Mouse (Mus musculus) forebrain, embryonic 13.5 days (tissue): ENCODE measurements at regions not wholly inside any gene's neighbourhood (a gene's known extent, or its start where the extent isn't known, plus 50 kb on each side); places are given as distances from the start of the nearest gene placed in this dataset.
"Not testable (repeated sequence)": the region's sequence is repeated elsewhere in the genome, so short reads cannot be mapped to it uniquely, and the experiment has no call there.

ENCODE experiments used
- ATAC-seq: fragments of 200-750 bp; cut with Nextera tagmentation; 2 replicates; pipeline ENCODE4 v1.8.0; 2017
- H3K27ac ChIP-seq: fragments of 300-500 bp; sonication (generic); 2 replicates; pipeline ENCODE4 v1.5.1; 2015; ENCODE audit warnings: inconsistent platforms, mild to moderate bottlenecking, moderate library complexity
- H3K27me3 ChIP-seq: fragments of 300-500 bp; sonication (generic); 2 replicates; pipeline ENCODE4 v1.6.1; 2015; ENCODE audit warnings: mild to moderate bottlenecking, inconsistent platforms
- H3K36me3 ChIP-seq: fragments of 300-500 bp; sonication (generic); 2 replicates; pipeline ENCODE4 v1.6.1; 2015; ENCODE audit warnings: mild to moderate bottlenecking, inconsistent platforms; ENCODE audit not compliant: poor library complexity, severe bottlenecking
- H3K4me1 ChIP-seq: fragments of 300-500 bp; sonication (generic); 2 replicates; pipeline ENCODE4 v1.6.1; 2015; ENCODE audit warnings: inconsistent platforms
- H3K4me2 ChIP-seq: fragments of 300-500 bp; sonication (generic); 2 replicates; pipeline ENCODE4 v1.6.1; 2015; ENCODE audit warnings: inconsistent platforms, mild to moderate bottlenecking, moderate library complexity
- H3K4me3 ChIP-seq: fragments of 300-500 bp; sonication (generic); 2 replicates; pipeline ENCODE4 v1.5.1; 2015; ENCODE audit warnings: mild to moderate bottlenecking, inconsistent platforms
- H3K9ac ChIP-seq: fragments of 300-500 bp; sonication (generic); 2 replicates; pipeline ENCODE4 v1.6.1; 2015; ENCODE audit warnings: mild to moderate bottlenecking, inconsistent platforms
- H3K9me3 ChIP-seq: fragments of 300-500 bp; sonication (generic); replicated peaks from 2 replicates; pipeline ENCODE4 v1.6.1; 2016; ENCODE audit warnings: inconsistent platforms
- WGBS: fragments of 180-500 bp; shearing (Covaris S2); methylation state at CpG from one replicate; pipeline ENCODE4 v1.1.7; 2015; 5-methylcytosine and 5-hydroxymethylcytosine counted together

DNA sequence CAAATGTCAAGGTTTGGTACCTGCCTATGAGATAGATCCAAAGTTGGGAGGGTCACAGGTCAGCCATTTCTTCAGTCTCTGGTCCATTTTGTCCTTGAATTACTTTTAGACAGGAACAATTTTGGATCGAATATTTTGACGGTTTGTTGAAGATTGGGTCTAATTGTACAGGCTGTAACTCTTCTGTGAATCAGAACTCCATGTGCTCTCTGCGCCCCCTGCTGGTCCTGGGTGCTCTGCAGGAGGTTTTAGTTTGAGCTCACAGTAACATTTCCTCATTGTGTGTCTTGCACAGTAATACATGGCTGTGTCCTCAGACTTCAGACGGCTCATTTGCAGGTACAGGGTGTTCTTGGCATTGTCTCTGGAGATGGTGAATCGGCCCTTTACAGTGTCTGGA lies 158.1 kb downstream of the Adam6a start:
- 65% methylated on average over 5 of the region's 5 CpGs for WGBS
- H3K27ac ChIP-seq, H3K4me2 ChIP-seq, H3K9me3 ChIP-seq, ATAC-seq, H3K36me3 ChIP-seq, H3K9ac ChIP-seq, H3K27me3 ChIP-seq, H3K4me1 ChIP-seq, H3K4me3 ChIP-seq: not testable (repeated sequence)

DNA sequence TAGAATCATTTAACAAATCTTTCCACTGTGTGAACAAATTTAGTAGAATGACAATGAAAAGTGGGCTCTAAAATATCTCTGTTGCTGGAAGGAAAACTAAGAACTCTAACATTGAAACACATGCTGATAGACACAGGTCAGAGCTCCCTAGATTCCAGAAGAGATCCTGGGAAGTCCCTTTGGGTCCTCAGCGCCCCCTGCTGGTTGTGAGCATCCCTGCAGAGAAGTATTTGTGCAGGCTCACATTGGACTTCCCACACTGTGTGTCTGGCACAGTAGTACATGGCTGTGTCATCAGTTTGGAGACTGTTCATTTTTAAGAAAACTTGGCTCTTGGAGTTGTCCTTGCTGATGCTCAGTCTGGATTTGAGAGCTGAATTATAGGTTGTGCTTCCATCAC lies 172.7 kb downstream of the Adam6a start:
- not testable (repeated sequence) for H3K27me3 ChIP-seq, H3K4me1 ChIP-seq, H3K36me3 ChIP-seq, H3K4me2 ChIP-seq, H3K27ac ChIP-seq, H3K4me3 ChIP-seq, H3K9ac ChIP-seq, ATAC-seq
- peaks cover 47% of the 10 kb centered on the region for H3K9me3 ChIP-seq
- WGBS, result 8% methylated on average over 1 of the region's 1 CpGs

DNA sequence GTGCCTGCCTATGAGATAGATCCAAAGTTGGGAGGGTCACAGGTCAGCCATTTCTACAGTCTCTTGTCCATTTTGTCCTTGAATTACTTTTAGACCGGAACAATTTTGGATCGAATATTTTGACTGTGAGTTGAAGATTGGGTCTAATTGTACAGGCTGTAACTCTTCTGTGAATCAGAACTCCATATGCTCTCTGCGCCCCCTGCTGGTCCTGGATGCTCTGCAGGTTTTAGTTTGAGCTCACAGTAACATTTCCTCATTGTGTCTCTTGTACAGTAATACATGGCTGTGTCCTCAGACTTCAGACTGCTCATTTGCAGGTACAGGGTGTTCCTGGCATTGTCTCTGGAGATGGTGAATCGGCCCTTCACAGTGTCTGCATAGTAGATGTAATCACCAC lies 192.1 kb downstream of the Adam6a start:
- Histone ChIP-seq H3K4me2 (no peak overlapping the region), H3K4me3 (no peak overlapping the region), H3K27ac (no peak overlapping the region), H3K9ac (no peak overlapping the region), H3K4me1 (no peaks in the 10 kb centered on the region), H3K9me3 (peaks cover 35% of the 10 kb centered on the region), H3K36me3 (no peaks in the 10 kb centered on the region), H3K27me3 (no peaks in the 10 kb centered on the region)
- WGBS, result 65% methylated on average over 4 of the region's 4 CpGs
- no peak for ATAC-seq

DNA sequence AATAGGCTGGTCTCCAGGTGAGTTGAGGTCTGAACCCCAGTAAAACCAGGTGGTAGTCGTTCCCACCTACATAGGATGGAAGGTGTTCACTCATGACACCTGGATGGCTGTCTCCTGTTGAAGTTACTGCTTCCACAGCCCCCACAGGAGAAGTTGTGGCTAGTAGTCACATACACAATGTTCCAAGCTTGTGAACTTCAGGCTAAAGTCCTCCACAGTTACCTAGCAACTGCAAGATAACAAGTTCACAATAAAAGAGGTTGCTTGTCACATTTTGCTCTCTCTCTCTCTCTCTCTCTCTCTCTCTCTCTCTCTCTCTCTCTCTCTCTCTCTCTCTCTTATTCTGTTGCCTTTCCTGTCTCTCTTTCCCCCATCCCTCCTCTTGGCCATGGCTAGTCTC lies 202.6 kb downstream of the Adam6a start:
- H3K27ac ChIP-seq, result no peak overlapping the region
- H3K27me3 ChIP-seq, result no peaks in the 10 kb centered on the region
- peaks cover 30% of the 10 kb centered on the region for H3K9me3 ChIP-seq
- no peaks in the 10 kb centered on the region for H3K36me3 ChIP-seq
- no peak overlapping the region for H3K4me3 ChIP-seq
- no peak overlapping the region for H3K9ac ChIP-seq
- no peak overlapping the region for H3K4me2 ChIP-seq
- WGBS, result 71% methylated on average over 1 of the region's 1 CpGs
- no peaks in the 10 kb centered on the region for H3K4me1 ChIP-seq
- ATAC-seq, result no peak

DNA sequence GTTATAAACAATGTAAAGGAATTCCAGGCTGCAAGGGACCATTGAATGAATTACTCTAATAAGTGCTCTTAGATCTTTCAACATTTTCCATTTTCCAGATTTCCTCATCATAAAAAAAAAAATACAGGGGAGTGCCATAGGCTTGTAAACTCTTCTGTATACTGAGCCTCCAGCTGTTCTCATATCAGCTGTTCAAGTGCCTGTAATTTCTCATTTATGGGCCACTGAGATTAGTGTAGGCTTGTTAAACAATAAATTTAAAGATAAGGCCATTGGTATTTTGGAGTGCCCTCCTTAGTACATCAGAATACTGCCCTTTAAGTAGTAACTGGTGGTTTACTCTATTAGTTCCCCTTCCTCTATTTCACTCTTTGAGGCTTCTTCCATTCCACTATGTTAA lies 204.3 kb downstream of the Adam6a start:
- Histone ChIP-seq H3K4me3 (no peak overlapping the region), H3K9ac (no peak overlapping the region), H3K4me2 (no peak overlapping the region), H3K36me3 (no peaks in the 10 kb centered on the region), H3K27me3 (no peaks in the 10 kb centered on the region), H3K27ac (no peak overlapping the region), H3K9me3 (peaks cover 30% of the 10 kb centered on the region), H3K4me1 (no peaks in the 10 kb centered on the region)
- ATAC-seq, result no peak

DNA sequence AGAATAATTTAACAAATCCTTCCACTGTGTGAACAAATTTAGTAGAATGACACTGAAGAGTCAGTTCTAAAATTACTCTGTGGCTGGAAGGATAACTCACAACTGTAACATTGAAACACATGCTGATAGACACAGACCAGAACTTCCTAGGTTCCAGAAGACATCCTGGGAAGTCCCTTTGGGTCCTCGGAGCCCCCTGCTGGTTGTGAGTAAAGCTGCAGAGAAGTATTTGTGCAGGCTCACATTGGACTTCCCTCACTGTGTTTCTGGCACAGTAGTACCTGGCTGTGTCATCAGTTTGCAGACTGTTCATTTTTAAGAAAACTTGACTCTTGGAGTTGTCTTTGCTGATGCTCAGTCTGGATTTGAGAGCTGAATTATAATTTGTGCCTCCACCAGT lies 225.9 kb downstream of the Adam6a start:
- 46% methylated on average over 1 of the region's 1 CpGs for WGBS
- Histone ChIP-seq H3K4me1 (no peaks in the 10 kb centered on the region), H3K36me3 (no peaks in the 10 kb centered on the region), H3K27ac (no peak overlapping the region), H3K9me3 (peaks cover 45% of the 10 kb centered on the region), H3K4me3 (no peak overlapping the region), H3K9ac (no peak overlapping the region), H3K4me2 (no peak overlapping the region), H3K27me3 (no peaks in the 10 kb centered on the region)
- ATAC-seq, result no peak

DNA sequence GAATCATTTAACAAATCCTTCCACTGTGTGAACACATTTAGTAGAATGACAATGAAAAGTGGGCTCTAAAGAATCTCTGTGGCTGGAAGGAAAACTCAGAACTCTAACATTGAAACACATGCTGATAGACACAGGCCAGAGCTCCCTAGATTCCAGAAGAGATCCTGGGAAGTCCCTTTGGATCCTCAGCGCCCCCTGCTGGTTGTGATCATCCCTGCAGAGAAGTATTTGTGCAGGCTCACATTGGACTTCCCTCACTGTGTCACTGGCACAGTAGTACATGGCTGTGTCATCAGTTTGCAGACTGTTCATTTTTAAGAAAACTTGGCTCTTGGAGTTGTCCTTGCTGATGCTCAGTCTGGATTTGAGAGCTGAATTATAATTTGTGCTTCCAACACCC lies 252.2 kb downstream of the Adam6a start:
- not testable (repeated sequence) for ATAC-seq, H3K27ac ChIP-seq, H3K9ac ChIP-seq, H3K27me3 ChIP-seq, H3K4me2 ChIP-seq, H3K36me3 ChIP-seq, H3K4me3 ChIP-seq, H3K4me1 ChIP-seq
- 0% methylated on average over 1 of the region's 1 CpGs for WGBS
- H3K9me3 ChIP-seq, result peaks cover 39% of the 10 kb centered on the region

DNA sequence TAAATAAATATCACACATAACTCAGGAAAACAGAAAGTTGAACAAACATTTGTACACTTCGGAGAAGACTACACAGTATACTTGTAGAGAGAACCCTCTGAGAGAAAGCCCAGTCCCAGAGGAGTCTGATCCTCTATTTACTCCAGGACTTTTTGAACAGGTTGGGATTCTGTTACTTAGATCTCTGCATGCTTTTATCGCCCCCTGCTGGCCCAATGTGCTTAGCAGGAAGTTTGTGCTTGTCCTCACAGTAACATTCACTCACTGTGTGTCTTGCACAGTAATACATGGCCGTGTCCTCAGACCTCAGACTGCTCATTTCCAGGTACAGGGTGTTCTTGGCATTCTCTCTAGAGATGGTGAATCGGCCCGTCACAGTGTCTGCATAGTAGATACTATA lies 282.7 kb downstream of the Adam6a start:
- H3K9me3 ChIP-seq, result peaks cover 46% of the 10 kb centered on the region
- no peak overlapping the region for H3K4me2 ChIP-seq
- no peaks in the 10 kb centered on the region for H3K27me3 ChIP-seq
- no peak for ATAC-seq
- no peaks in the 10 kb centered on the region for H3K4me1 ChIP-seq
- no peak overlapping the region for H3K27ac ChIP-seq
- WGBS, result 64% methylated on average over 5 of the region's 5 CpGs
- no peak overlapping the region for H3K9ac ChIP-seq
- H3K36me3 ChIP-seq, result no peaks in the 10 kb centered on the region
- H3K4me3 ChIP-seq, result no peak overlapping the region

DNA sequence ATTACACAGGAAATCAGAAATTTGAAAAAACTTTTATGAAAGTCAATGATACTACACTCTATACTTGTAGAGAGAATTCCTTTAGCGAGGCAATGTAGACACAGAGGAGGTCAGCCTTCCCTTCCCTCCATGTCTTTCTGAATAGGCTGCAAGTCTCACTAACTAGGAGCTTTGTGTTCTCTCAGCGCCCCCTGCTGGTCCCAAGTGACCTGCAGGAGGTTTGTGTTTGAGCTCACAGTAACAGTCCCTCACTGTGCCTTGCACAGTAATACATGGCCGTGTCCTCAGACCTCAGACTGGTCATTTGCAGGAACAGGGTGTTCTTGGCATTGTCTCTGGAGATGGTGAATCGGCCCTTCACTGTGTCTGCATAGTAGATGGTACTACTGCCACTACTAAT lies 315.2 kb downstream of the Adam6a start:
- ATAC-seq, result no peak
- H3K36me3 ChIP-seq, result no peaks in the 10 kb centered on the region
- H3K9ac ChIP-seq, result no peak overlapping the region
- H3K4me1 ChIP-seq, result no peaks in the 10 kb centered on the region
- peaks cover 38% of the 10 kb centered on the region for H3K9me3 ChIP-seq
- no peak overlapping the region for H3K4me3 ChIP-seq
- H3K4me2 ChIP-seq, result no peak overlapping the region
- WGBS, result 47% methylated on average over 4 of the region's 4 CpGs
- H3K27ac ChIP-seq, result no peak overlapping the region
- no peaks in the 10 kb centered on the region for H3K27me3 ChIP-seq

DNA sequence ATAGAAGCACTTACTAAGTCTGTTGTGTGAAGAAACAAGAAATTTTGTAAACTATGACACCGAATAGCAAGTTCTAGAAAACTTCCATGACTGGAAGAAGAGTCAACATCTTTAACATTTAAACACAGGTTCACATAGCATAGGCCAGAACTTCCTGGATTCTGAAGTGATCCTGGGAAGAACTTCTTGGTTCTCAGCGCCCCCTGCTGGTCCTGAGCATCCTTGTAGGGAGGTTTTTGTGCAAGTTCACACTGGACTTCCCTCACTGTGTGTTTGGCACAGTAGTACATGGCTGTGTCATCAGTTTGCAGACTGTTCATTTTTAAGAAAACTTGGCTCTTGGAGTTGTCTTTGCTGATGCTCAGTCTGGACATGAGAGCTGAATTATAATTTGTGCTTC lies 335.1 kb downstream of the Adam6a start:
- ATAC-seq, result no peak
- Histone ChIP-seq H3K4me3 (no peak overlapping the region), H3K27ac (no peak overlapping the region), H3K4me1 (no peaks in the 10 kb centered on the region), H3K4me2 (no peak overlapping the region), H3K9ac (no peak overlapping the region), H3K9me3 (peaks cover 33% of the 10 kb centered on the region), H3K27me3 (no peaks in the 10 kb centered on the region), H3K36me3 (no peaks in the 10 kb centered on the region)
- 29% methylated on average over 2 of the region's 2 CpGs for WGBS

DNA sequence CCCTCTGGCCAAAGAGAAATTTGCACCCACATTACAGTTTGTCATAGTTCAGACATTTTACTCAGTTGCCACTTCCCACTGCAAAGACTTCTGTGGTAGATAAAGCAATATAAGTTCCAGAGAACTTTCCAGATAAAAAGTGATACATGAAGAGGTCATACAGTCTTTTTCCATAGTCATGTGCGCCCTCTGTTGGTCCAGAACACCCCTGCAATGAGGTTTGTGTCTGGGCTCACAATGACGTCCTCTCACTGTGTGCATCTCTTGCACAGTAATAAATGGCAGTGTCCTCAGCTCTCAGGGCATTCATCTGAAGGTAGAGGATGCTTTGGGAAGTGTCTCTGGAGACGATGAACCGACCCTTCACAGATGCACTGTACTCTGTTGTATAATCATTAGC lies 352.4 kb downstream of the Adam6a start:
- Histone ChIP-seq H3K4me2 (no peak overlapping the region), H3K27ac (no peak overlapping the region), H3K9me3 (peaks cover 15% of the 10 kb centered on the region), H3K4me1 (no peaks in the 10 kb centered on the region), H3K9ac (no peak overlapping the region), H3K4me3 (no peak overlapping the region), H3K27me3 (no peaks in the 10 kb centered on the region), H3K36me3 (no peaks in the 10 kb centered on the region)
- 41% methylated on average over 4 of the region's 4 CpGs for WGBS
- no peak for ATAC-seq

DNA sequence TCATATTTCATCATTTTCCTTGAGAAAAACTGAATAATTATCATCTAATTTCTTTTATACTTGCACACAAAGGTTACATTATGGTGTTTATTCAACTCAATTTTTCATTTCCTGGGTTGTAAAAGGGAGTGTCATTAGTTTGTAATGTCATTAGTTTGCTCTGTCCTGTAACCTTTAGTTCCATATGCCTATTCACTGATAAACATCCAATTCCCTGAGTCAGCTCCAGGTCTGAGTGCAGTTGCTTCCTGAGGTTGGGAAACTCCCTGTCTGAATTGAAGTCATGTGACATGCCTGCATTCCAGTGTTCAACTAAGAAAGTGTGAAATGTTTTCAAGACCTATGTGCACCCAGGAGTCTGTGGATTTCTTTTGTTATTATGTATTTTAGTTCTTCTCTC lies 362.8 kb downstream of the Adam6a start:
- Histone ChIP-seq H3K4me1 (no peaks in the 10 kb centered on the region), H3K27ac (no peak overlapping the region), H3K9me3 (peaks cover 39% of the 10 kb centered on the region), H3K27me3 (no peaks in the 10 kb centered on the region), H3K9ac (no peak overlapping the region), H3K36me3 (no peaks in the 10 kb centered on the region), H3K4me2 (no peak overlapping the region), H3K4me3 (no peak overlapping the region)
- no peak for ATAC-seq

DNA sequence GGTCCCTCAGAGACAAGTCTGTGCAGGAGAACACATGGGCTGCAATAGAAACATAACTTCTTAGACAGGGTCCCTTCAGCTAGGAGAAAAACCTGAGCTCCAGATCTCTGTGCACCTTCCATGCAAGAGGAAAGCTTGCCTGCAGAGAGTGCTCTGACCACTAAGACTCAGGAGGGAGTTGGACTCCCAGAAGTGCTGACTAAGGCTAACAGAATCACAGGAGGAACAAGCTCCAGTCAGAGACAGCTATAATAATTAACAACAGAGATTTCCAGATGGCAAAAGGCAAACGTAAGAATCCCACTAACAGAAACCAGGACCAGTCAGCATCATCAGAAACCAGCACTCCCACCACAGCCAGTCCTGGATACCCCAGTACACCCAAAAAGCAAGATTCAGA lies 364.0 kb downstream of the Adam6a start:
- Histone ChIP-seq H3K9ac (no peak overlapping the region), H3K9me3 (peaks cover 37% of the 10 kb centered on the region), H3K36me3 (no peaks in the 10 kb centered on the region), H3K27ac (no peak overlapping the region), H3K27me3 (no peaks in the 10 kb centered on the region), H3K4me1 (no peaks in the 10 kb centered on the region), H3K4me2 (no peak overlapping the region), H3K4me3 (no peak overlapping the region)
- WGBS, result 83% methylated on average over 1 of the region's 1 CpGs
- ATAC-seq, result no peak

DNA sequence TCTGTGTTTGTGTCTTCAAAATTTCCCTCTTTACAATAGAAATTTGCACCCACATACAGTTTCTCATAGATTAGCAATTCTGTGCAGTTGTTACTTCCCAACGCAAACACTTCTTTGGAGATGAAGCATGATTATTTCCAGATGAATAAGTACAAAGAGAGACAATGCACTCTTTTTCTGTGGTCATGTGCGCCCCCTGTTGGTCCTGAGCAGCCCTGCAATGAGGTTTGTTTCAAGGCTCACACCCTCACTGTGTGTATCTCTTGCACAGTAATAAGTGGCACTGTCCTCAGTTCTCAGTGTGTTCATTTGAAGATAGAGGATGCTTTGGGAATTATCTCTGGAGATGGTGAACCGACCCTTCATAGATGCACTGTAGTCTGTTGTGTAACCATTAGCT lies 368.1 kb downstream of the Adam6a start:
- H3K27ac ChIP-seq, result no peak overlapping the region
- no peak for ATAC-seq
- H3K36me3 ChIP-seq, result no peaks in the 10 kb centered on the region
- WGBS, result 28% methylated on average over 3 of the region's 3 CpGs
- H3K4me3 ChIP-seq, result no peak overlapping the region
- H3K9me3 ChIP-seq, result peaks cover 23% of the 10 kb centered on the region
- no peaks in the 10 kb centered on the region for H3K27me3 ChIP-seq
- H3K4me1 ChIP-seq, result no peaks in the 10 kb centered on the region
- no peak overlapping the region for H3K4me2 ChIP-seq
- H3K9ac ChIP-seq, result no peak overlapping the region
